Mouse (Mus musculus) lung, embryonic 14.5 days (tissue): ENCODE measurements around the gene Ankrd13a. TPM values are rescaled to one million over a fixed set of nuclear protein-coding genes. Genes with fewer than 3 reads are reported as not detected.
"Not testable (repeated sequence)": the region's sequence is repeated elsewhere in the genome, so short reads cannot be mapped to it uniquely, and the experiment has no call there.

Experiments used
- ATAC-seq: fragments of 200-750 bp; cut with Nextera tagmentation; 2 replicates; pipeline ENCODE4 v1.8.0; 2017; ENCODE audit warnings: mild to moderate bottlenecking, moderate TSS enrichment, moderate library complexity; ENCODE audit not compliant: insufficient read depth
- DNase-seq: peaks from one replicate; pipeline ENCODE4 v3.0.0-alpha.2; 2015
- H3K27ac ChIP-seq: fragments of 300-500 bp; sonication (generic); 2 replicates; pipeline ENCODE4 v1.5.1; 2014; ENCODE audit warnings: low read depth, mild to moderate bottlenecking, moderate library complexity
- H3K27me3 ChIP-seq: fragments of 300-500 bp; sonication (generic); 2 replicates; pipeline ENCODE4 v1.6.1; 2014; ENCODE audit warnings: low read length, control low read depth; ENCODE audit not compliant: insufficient read depth
- H3K36me3 ChIP-seq: fragments of 300-500 bp; sonication (generic); 2 replicates; pipeline ENCODE4 v1.6.1; 2014; ENCODE audit warnings: control low read depth; ENCODE audit not compliant: insufficient read depth
- H3K4me1 ChIP-seq: fragments of 300-500 bp; sonication (generic); 2 replicates; pipeline ENCODE4 v1.6.1; 2014; ENCODE audit warnings: antibody characterized with exemption, control low read depth; ENCODE audit not compliant: insufficient read depth
- H3K4me2 ChIP-seq: fragments of 300-500 bp; sonication (generic); 2 replicates; pipeline ENCODE4 v1.6.1; 2014; ENCODE audit warnings: mild to moderate bottlenecking
- H3K4me3 ChIP-seq: fragments of 300-500 bp; sonication (generic); 2 replicates; pipeline ENCODE4 v1.5.1; 2014; ENCODE audit warnings: low read depth, low read length
- H3K9ac ChIP-seq: fragments of 300-500 bp; sonication (generic); 2 replicates; pipeline ENCODE4 v1.6.1; 2014
- H3K9me3 ChIP-seq: fragments of 300-500 bp; sonication (generic); 2 replicates; pipeline ENCODE4 v1.6.1; 2016; ENCODE audit warnings: low read depth, low read length, control low read depth
- CTCF ChIP-seq: IDR thresholded peaks from 2 replicates; pipeline ENCODE4 v1.5.1; 2016; ENCODE audit warnings: antibody characterized with exemption, low read depth
- WGBS: fragments of 180-500 bp; shearing (Covaris S2); extraction: QIAGEN DNeasy Blood & Tissue Kit; methylation state at CpG from one replicate; pipeline ENCODE4 v1.1.7; 2014; 5-methylcytosine and 5-hydroxymethylcytosine counted together
- microRNA-seq: library from miRNA; unstranded; fragments of <30 nt; microRNA quantifications from one replicate; pipeline ENCODE4, GENCODE M21; 2016; ENCODE audit warnings: borderline number of aligned reads
- polyA plus RNA-seq: library from polyadenylated mRNA; unstranded; fragments of >200 nt; fragmentation: Nextera tagmentation; extraction: Ambion mirVana; gene quantifications from 2 replicates; pipeline ENCODE4 v1.2.1, GENCODE M21; 2014

Gene Ankrd13a
- polyA plus RNA-seq, 1 experiment from 2014 or later, result 83.2 TPM

DNA sequence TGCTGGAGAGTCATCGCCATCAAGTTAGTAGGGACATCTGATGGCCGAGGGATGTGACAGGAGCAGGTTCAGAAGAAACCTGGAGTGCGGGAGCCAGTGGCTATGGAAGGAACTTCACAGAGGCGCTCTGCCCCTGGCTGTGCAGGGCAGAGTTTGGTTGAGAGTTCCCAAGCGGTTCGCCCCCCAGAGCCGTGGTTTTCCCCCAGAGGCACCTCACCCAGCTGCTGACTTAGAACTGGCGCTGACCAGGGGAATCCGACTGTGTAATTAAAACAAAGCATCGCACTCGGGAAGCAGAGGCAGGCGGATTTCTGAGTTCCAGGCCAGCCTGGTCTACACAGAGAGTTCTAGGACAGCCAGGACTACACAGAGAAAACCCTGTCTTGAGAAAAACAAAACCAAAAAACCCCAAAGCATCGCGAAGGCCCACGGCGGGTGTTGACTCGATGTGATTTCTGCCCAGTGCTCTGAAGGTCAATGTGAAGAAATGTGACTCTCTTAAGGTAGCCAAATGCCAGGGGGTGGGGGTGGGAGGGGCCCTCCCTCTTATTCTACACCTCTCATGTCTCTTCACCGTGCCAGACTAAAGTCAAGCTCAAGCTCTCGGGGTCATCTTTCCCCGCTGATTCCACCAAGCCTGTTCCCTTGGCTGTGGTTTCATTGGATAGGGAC, 77.2 kb downstream of the Ankrd13a start:
- no peak overlapping the region for H3K4me3 ChIP-seq
- no peaks in the 10 kb centered on the region for H3K4me1 ChIP-seq
- DNase-seq (no peak), ATAC-seq (no peak)
- H3K9me3 ChIP-seq, result no peaks in the 10 kb centered on the region
- no peak overlapping the region for H3K9ac ChIP-seq
- H3K36me3 ChIP-seq, result no peaks in the 10 kb centered on the region
- no peaks in the 10 kb centered on the region for H3K27me3 ChIP-seq
- TF ChIP-seq CTCF, result no peak
- H3K4me2 ChIP-seq, result no peak overlapping the region
- no peak overlapping the region for H3K27ac ChIP-seq
- WGBS, result 79% methylated on average over 20 of the region's 20 CpGs

DNA sequence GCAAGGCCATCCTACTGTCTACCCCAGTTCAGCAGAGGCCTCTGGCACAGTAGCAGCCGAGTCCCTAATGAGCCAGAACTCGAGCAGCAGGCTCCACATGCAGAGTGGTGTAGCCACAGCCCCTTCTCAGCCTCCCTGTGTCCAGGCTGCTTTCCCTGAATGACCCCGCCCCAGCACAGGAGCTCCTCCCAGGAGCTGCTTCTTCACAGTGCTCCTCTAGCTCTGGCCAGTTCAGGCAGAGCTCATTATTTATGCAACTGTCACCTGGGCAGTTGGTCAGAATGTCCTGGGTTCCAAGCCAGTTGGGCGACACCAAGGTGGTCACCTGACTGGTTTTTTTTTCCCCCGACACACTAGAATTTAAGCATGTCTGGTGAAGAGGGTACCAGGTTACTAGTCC, 78.9 kb downstream of the Ankrd13a start, which contains the start of gene 4930519G04Rik:
Gene 4930519G04Rik, plus strand, starts transcription at position 301 of the 400 bp plus-strand sequence.
- H3K27ac ChIP-seq, H3K4me3 ChIP-seq, H3K9me3 ChIP-seq, ATAC-seq, H3K27me3 ChIP-seq, H3K9ac ChIP-seq, H3K36me3 ChIP-seq, H3K4me1 ChIP-seq, DNase-seq, H3K4me2 ChIP-seq: not testable (repeated sequence)
- 60% methylated on average over 3 of the region's 5 CpGs for WGBS

Small RNA genes within 50 kb of the gene (microRNA-seq; reads per million reads assigned to microRNA genes)
- gene Mir6240, result 7.6 reads per million, percentile 23 among the genes with 10 or more reads in this experiment

Other genes starting within 250 kb of the Ankrd13a start
- gene Fam222a, start 206.7 kb upstream of the Ankrd13a start, polyA plus RNA-seq, result 2.3 and 2.5 TPM in 2 replicates
- 1.0 and 1.6 TPM in 2 replicates for gene Trpv4, start 116.3 kb upstream of the Ankrd13a start, polyA plus RNA-seq
- 71.1 and 74.8 TPM in 2 replicates for gene Gltp, start 83.7 kb upstream of the Ankrd13a start, polyA plus RNA-seq
- 13.1 and 14.8 TPM in 2 replicates for gene Tchp, start 66.9 kb upstream of the Ankrd13a start, polyA plus RNA-seq
- 45.9 and 51.8 TPM in 2 replicates for gene Git2, start 840 bp downstream of the Ankrd13a start, polyA plus RNA-seq
- 86.4 and 88.6 TPM in 2 replicates for gene 1500011B03Rik, start 48.8 kb downstream of the Ankrd13a start, polyA plus RNA-seq
- gene 4930519G04Rik, start 79.0 kb downstream of the Ankrd13a start, polyA plus RNA-seq, result not detected in 2 replicates
- 0.18 TPM in 1 of 2 replicates, not detected in the other for gene Gm9936, start 84.0 kb downstream of the Ankrd13a start, polyA plus RNA-seq
- gene Oasl2, start 122.3 kb downstream of the Ankrd13a start, polyA plus RNA-seq, result 2.8 and 4.5 TPM in 2 replicates
- 0.50 TPM in 2 replicates for gene Oasl1, start 148.6 kb downstream of the Ankrd13a start, polyA plus RNA-seq
- 44.3 and 50.6 TPM in 2 replicates for gene 2210016L21Rik, start 167.5 kb downstream of the Ankrd13a start, polyA plus RNA-seq
- gene Hnf1a, start 196.4 kb downstream of the Ankrd13a start, polyA plus RNA-seq, result 0.05 TPM in 1 of 2 replicates, not detected in the other
- 32.8 and 39.6 TPM in 2 replicates for gene Sppl3, start 236.5 kb downstream of the Ankrd13a start, polyA plus RNA-seq